Mouse (Mus musculus) c-Kit-positive CD71-negative TER-119-negative erythroid progenitor cells, embryonic 14.5 days (primary cell): ENCODE data around the gene Slc22a22.
A peak's percentile ranks its signal among the peaks of the same experiment; 100 is the strongest.

ENCODE experiments used
- DNase-seq: peaks from one replicate; pipeline ENCODE4 v3.0.0-alpha.2; 2013; ENCODE audit warnings: low read depth

Gene Slc22a22

GRCm38 (mm10) chr15:57477525-57477924, at the start of gene Slc22a22:
Gene Slc22a22 (minus strand): TSS chr15:57477625.
- DNase-seq: no peak

GRCm38 (mm10) chr15:57523510-57524298, 46.3 kb upstream of the Slc22a22 start:
- DNase-seq: no peak

GRCm38 (mm10) chr15:57522160-57522559, 44.7 kb upstream of the Slc22a22 start:
- DNase-seq: no peak

GRCm38 (mm10) chr15:57509185-57510172, 32.1 kb upstream of the Slc22a22 start:
- no peak for DNase-seq

- DNase-seq: peak; percentile 39
These were observed 31.1 kb upstream of the Slc22a22 start for GRCm38 (mm10) chr15:57508242-57509184.

- DNase-seq: no peak
These were observed 26.8 kb upstream of the Slc22a22 start for GRCm38 (mm10) chr15:57504126-57504705.

- no peak for DNase-seq
These were observed 26.2 kb upstream of the Slc22a22 start for GRCm38 (mm10) chr15:57503656-57504055.

GRCm38 (mm10) chr15:57501559-57501958, 24.1 kb upstream of the Slc22a22 start:
- no peak for DNase-seq

GRCm38 (mm10) chr15:57496106-57496505, 18.7 kb upstream of the Slc22a22 start:
- DNase-seq: no peak

GRCm38 (mm10) chr15:57482509-57482908, 5.1 kb upstream of the Slc22a22 start:
- DNase-seq: no peak

- DNase-seq: no peak
These were observed 5.8 kb downstream of the Slc22a22 start for GRCm38 (mm10) chr15:57471648-57472047.

GRCm38 (mm10) chr15:57465996-57466395, 11.4 kb downstream of the Slc22a22 start:
- no peak for DNase-seq

- DNase-seq: no peak
These were observed 12.4 kb downstream of the Slc22a22 start for GRCm38 (mm10) chr15:57465061-57465460.

GRCm38 (mm10) chr15:57464066-57464465, 13.4 kb downstream of the Slc22a22 start:
- no peak for DNase-seq

GRCm38 (mm10) chr15:57461284-57461683, 16.1 kb downstream of the Slc22a22 start:
- DNase-seq: no peak

- DNase-seq: peak; percentile 2
These were observed 20.1 kb downstream of the Slc22a22 start for GRCm38 (mm10) chr15:57457374-57457773.

GRCm38 (mm10) chr15:57434710-57435404, 42.6 kb downstream of the Slc22a22 start:
- DNase-seq: no peak

- DNase-seq: peak; percentile 2
These were observed 68.9 kb downstream of the Slc22a22 start for GRCm38 (mm10) chr15:57408498-57408897.

GRCm38 (mm10) chr15:57398439-57399148, 78.8 kb downstream of the Slc22a22 start:
- DNase-seq: no peak

- no peak for DNase-seq
These were observed 83.4 kb downstream of the Slc22a22 start for GRCm38 (mm10) chr15:57394053-57394452.
